Mouse (Mus musculus) embryonic facial prominence, embryonic 11.5 days (tissue): Measurements from ENCODE around the gene Clic5. TPM values are rescaled to one million over a fixed set of nuclear protein-coding genes. Genes with fewer than 3 reads are reported as not detected.
A peak's percentile ranks its signal among the peaks of the same experiment; 100 is the strongest.

Source experiments
- ATAC-seq: fragments of 200-750 bp; cut with Nextera tagmentation; replicated peaks from 2 replicates; pipeline ENCODE4 v1.8.0; 2017; ENCODE audit warnings: low read depth; ENCODE audit not compliant: insufficient number of reproducible peaks, low FRiP score, low TSS enrichment
- DNase-seq: peaks from one replicate; pipeline ENCODE4 v3.0.0-alpha.2; 2015; ENCODE audit warnings: low spot score
- H3K27ac ChIP-seq: fragments of 300-500 bp; sonication (generic); replicated peaks from 2 replicates; pipeline ENCODE4 v1.5.1; 2014; ENCODE audit warnings: mild to moderate bottlenecking, low read depth, low read length, control low read depth
- H3K27me3 ChIP-seq: fragments of 300-500 bp; sonication (generic); 2 replicates; pipeline ENCODE4 v1.6.1; 2014; ENCODE audit warnings: mild to moderate bottlenecking, low read length, moderate library complexity, mixed read lengths; ENCODE audit not compliant: control insufficient read depth, insufficient read depth
- H3K36me3 ChIP-seq: fragments of 300-500 bp; sonication (generic); replicated peaks from 2 replicates; pipeline ENCODE4 v1.6.1; 2014; ENCODE audit warnings: low read depth, mild to moderate bottlenecking, low read length, moderate library complexity, mixed read lengths; ENCODE audit not compliant: control insufficient read depth, insufficient read depth
- H3K4me1 ChIP-seq: fragments of 300-500 bp; sonication (generic); 2 replicates; pipeline ENCODE4 v1.6.1; 2014; ENCODE audit warnings: low read length, mixed read lengths; ENCODE audit not compliant: control insufficient read depth, insufficient read depth
- H3K4me2 ChIP-seq: fragments of 300-500 bp; sonication (generic); 2 replicates; pipeline ENCODE4 v1.6.1; 2014; ENCODE audit warnings: low read depth, mild to moderate bottlenecking, control low read depth, low read length, moderate library complexity
- H3K4me3 ChIP-seq: fragments of 300-500 bp; sonication (generic); 2 replicates; pipeline ENCODE4 v1.5.1; 2014; ENCODE audit warnings: low read depth, low read length, control low read depth
- H3K9ac ChIP-seq: fragments of 300-500 bp; sonication (generic); replicated peaks from 2 replicates; pipeline ENCODE4 v1.6.1; 2014; ENCODE audit warnings: mild to moderate bottlenecking, control low read depth, low read length
- H3K9me3 ChIP-seq: fragments of 300-500 bp; sonication (generic); replicated peaks from 2 replicates; pipeline ENCODE4 v1.6.1; 2016; ENCODE audit warnings: mild to moderate bottlenecking, low read length, inconsistent platforms, mixed read lengths; ENCODE audit not compliant: control insufficient read depth
- WGBS: fragments of 180-500 bp; shearing (Covaris S2); extraction: QIAGEN DNeasy Blood & Tissue Kit; methylation state at CpG from one replicate; pipeline ENCODE4 v1.1.7; 2014; 5-methylcytosine and 5-hydroxymethylcytosine counted together
- polyA plus RNA-seq: library from polyadenylated mRNA; unstranded; fragments of >200 nt; fragmentation: Nextera tagmentation; extraction: Ambion mirVana; gene quantifications from 2 replicates; pipeline ENCODE4 v1.2.1, GENCODE M21; 2014

Gene Clic5
- 0.32 and 0.40 TPM in 2 replicates for polyA plus RNA-seq

DNA sequence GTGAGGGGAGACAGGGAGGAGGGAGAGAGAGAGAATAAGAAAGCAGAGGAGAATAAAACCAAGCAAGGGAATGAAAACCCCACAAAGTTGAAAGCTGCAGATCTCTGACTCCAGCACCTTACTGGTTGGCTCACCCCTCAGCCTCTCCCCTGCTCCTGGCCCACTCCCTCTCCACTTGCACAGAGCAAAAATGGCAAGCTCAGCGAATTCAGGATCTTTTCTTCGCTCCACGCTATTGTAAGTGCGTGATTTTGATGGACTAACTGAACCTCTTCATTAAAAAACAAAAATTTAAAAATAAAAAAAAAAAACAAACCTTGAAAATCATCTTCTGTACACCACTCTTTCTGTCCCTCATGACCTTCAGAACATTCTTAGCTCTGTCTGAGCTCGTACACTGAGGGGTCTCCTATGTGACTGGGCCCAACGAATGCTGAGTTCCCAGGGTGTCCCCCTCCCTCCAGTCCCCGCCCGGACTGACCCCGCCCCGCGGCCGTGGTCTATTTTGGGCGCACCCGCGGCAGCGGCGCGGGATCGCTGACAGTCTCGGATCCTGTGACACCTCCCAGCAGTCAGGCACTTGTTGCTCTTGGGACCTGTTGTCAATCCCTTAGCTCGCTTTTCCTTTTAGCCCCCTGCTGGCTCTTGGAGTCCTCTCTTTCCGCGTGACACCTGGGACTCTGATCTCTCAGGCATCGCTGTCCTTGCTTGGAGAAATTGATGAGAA, at the start of gene Clic5:
Gene Clic5 (plus strand): TSS at position 543 of the 727 bp plus-strand sequence.
- no peaks in the 10 kb centered on the region; the same call in 1 of the 2 replicates for H3K27me3 ChIP-seq
- peak within 1 kb of the TSS; percentile 37 for H3K4me3 ChIP-seq
- ATAC-seq (peak; percentile 39; the same call in 1 of the 2 replicates), DNase-seq (peak; percentile 55)
- no peaks in the 10 kb centered on the region for H3K9me3 ChIP-seq
- H3K27ac ChIP-seq, result no peak within 1 kb of the TSS
- H3K4me1 ChIP-seq, result peaks cover 4% of the 10 kb centered on the region; the same call in 1 of the 2 replicates
- H3K4me2 ChIP-seq, result peak within 1 kb of the TSS; percentile 78
- peak within 1 kb of the TSS; percentile 29; the same call in 1 of the 2 replicates for H3K9ac ChIP-seq
- 2% methylated on average over 24 of the region's 24 CpGs for WGBS
- no peaks in the 10 kb centered on the region for H3K36me3 ChIP-seq

GRCm38 (mm10) chr17:44145806-44146205, 42.6 kb upstream of the Clic5 start:
- DNase-seq, result no peak

GRCm38 (mm10) chr17:44148109-44148846, 40.1 kb upstream of the Clic5 start:
- DNase-seq (no peak), ATAC-seq (no peak)
- Histone ChIP-seq H3K9me3 (no peaks in the 10 kb centered on the region), H3K27me3 (no peaks in the 10 kb centered on the region), H3K4me3 (no peak overlapping the region), H3K36me3 (no peaks in the 10 kb centered on the region), H3K4me1 (no peaks in the 10 kb centered on the region), H3K27ac (no peak overlapping the region), H3K9ac (no peak overlapping the region), H3K4me2 (no peak overlapping the region)
- 96% methylated on average over 5 of the region's 5 CpGs for WGBS

More at GRCm38 (mm10) chr17:44145806-44146205, 42.6 kb upstream of the Clic5 start:
- Histone ChIP-seq H3K27ac (no peak overlapping the region), H3K4me3 (no peak overlapping the region), H3K36me3 (no peaks in the 10 kb centered on the region), H3K4me2 (no peak overlapping the region), H3K27me3 (no peaks in the 10 kb centered on the region), H3K9ac (no peak overlapping the region), H3K9me3 (no peaks in the 10 kb centered on the region), H3K4me1 (no peaks in the 10 kb centered on the region)
- 81% methylated on average over 1 of the region's 1 CpGs for WGBS
- ATAC-seq, result no peak

GRCm38 (mm10) chr17:44151130-44151529, 37.3 kb upstream of the Clic5 start:
- H3K4me1 ChIP-seq, result no peaks in the 10 kb centered on the region
- H3K9ac ChIP-seq, result no peak overlapping the region
- no peak overlapping the region for H3K27ac ChIP-seq
- no peaks in the 10 kb centered on the region for H3K36me3 ChIP-seq
- H3K4me3 ChIP-seq, result no peak overlapping the region
- H3K4me2 ChIP-seq, result no peak overlapping the region
- DNase-seq (peak; percentile 42), ATAC-seq (no peak)
- WGBS, result 76% methylated on average over 3 of the region's 3 CpGs
- H3K9me3 ChIP-seq, result no peaks in the 10 kb centered on the region
- H3K27me3 ChIP-seq, result no peaks in the 10 kb centered on the region

DNA sequence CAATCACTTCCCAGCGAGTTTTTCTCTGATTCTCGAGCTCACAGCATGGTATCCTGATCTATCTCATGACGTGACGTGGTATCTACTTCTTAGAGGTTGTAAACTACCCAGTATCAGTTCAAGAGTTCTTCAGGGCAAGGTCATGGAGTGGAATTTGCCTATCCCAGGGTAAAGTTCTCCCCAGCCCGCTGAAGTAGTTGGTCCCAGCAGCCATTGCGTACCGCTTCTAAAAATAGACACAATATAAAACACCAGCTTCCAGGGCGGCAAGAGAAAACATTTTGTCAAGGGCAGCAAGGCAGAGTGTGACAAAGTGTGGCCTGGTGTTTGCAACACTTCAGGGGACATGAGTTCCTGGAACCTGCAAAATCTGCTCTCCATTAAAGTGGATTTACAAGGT, 36.5 kb upstream of the Clic5 start:
- no peak overlapping the region for H3K4me3 ChIP-seq
- ATAC-seq (no peak), DNase-seq (no peak)
- no peak overlapping the region for H3K4me2 ChIP-seq
- no peaks in the 10 kb centered on the region for H3K27me3 ChIP-seq
- no peaks in the 10 kb centered on the region for H3K36me3 ChIP-seq
- H3K4me1 ChIP-seq, result no peaks in the 10 kb centered on the region
- WGBS, result 86% methylated on average over 8 of the region's 8 CpGs
- no peaks in the 10 kb centered on the region for H3K9me3 ChIP-seq
- no peak overlapping the region for H3K9ac ChIP-seq
- no peak overlapping the region for H3K27ac ChIP-seq

DNA sequence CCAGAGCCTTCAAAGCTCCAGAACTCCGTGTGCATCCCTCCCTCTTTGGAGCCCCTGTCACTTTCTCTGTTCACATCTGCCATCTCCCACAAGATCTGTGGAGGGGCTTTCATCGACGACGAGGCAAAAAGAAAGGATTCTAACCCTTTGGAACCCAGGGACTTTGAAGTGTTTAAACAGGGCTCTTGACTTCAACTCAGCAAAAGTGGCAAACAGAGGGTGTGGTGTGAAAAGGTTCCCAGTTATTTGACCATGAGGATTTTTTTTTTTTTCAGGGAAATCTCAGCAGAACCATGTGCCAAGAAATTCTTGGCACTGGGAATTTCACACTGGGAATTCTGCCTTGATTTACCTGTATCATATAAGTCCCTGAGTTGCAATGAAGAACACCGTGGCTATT, 34.5 kb upstream of the Clic5 start:
- ATAC-seq (no peak), DNase-seq (no peak)
- Histone ChIP-seq H3K9ac (no peak overlapping the region), H3K27ac (no peak overlapping the region), H3K9me3 (no peaks in the 10 kb centered on the region), H3K4me2 (no peak overlapping the region), H3K4me3 (no peak overlapping the region), H3K36me3 (no peaks in the 10 kb centered on the region), H3K27me3 (no peaks in the 10 kb centered on the region), H3K4me1 (no peaks in the 10 kb centered on the region)
- 56% methylated on average over 5 of the region's 5 CpGs for WGBS

- 69% methylated on average over 2 of the region's 2 CpGs for WGBS
- H3K27ac ChIP-seq, result no peak overlapping the region
Observed at GRCm38 (mm10) chr17:44155204-44155603, 33.2 kb upstream of the Clic5 start.

DNA sequence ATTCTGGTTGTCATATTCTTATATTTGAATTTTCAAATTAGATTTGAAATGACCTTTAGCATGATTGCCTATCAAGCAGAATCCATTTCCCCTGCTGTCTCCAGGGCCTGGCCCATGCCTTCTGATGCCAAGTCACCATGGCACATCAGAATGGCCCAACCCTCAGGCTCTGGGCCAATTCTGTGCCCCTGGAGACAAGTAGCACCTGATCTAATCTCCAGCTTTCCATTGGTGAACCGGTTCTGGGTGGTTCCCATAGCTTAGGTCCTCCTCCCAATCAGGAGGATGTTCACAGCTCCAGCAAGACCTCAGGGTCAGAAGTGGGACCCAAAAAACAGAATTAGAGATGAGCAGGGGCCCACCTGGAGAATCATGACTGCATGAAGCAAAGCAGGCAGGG, 30.2 kb upstream of the Clic5 start:
- DNase-seq (no peak), ATAC-seq (no peak)
- Histone ChIP-seq H3K27me3 (no peaks in the 10 kb centered on the region), H3K4me3 (no peak overlapping the region), H3K4me1 (no peaks in the 10 kb centered on the region), H3K9me3 (no peaks in the 10 kb centered on the region), H3K9ac (no peak overlapping the region), H3K27ac (no peak overlapping the region), H3K4me2 (no peak overlapping the region), H3K36me3 (no peaks in the 10 kb centered on the region)
- WGBS, result 76% methylated on average over 1 of the region's 1 CpGs

More at GRCm38 (mm10) chr17:44155204-44155603, 33.2 kb upstream of the Clic5 start:
- Histone ChIP-seq H3K36me3 (no peaks in the 10 kb centered on the region), H3K4me2 (no peak overlapping the region), H3K4me3 (no peak overlapping the region), H3K4me1 (no peaks in the 10 kb centered on the region), H3K27me3 (no peaks in the 10 kb centered on the region), H3K9ac (no peak overlapping the region), H3K9me3 (no peaks in the 10 kb centered on the region)
- ATAC-seq (no peak), DNase-seq (no peak)
